Mouse (Mus musculus): ENCODE data around the gene Atp2b1. TPM values are rescaled to one million over a fixed set of nuclear protein-coding genes. Genes with fewer than 3 reads are reported as not detected.
"Not testable (repeated sequence)": the region's sequence is repeated elsewhere in the genome, so short reads cannot be mapped to it uniquely, and the experiment has no call there.

The Atp2b1 gene
- polyA plus RNA-seq, 1 experiment: 4.1 TPM

DNA sequence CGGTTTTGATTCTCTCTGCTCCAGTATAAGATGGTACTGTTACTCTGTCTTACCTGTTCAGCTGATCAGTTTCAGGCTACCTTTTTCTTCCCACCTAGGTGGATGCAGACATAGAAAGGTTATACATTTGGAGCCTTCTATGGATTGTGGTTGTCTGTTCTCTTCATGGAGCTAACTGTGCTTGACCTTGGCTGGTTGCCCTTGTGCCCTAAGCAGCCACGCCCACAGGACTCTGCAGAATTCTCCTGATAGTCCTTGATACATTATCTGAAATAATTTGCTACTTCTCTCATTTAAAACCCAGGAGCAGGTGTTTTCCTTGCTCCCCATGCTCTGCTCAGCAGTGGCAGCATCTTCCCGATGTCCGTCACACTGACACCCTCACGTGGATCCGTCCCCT, 61.4 kb downstream of the Atp2b1 start:
- Histone ChIP-seq H3K36me3 (ENCODE audit: control insufficient read depth, insufficient read depth, low read length) (no peaks in the 10 kb centered on the region), H3K4me1 (ENCODE audit: control insufficient read depth, insufficient read depth, low read length) (no peaks in the 10 kb centered on the region; the same call in 1 of the 2 replicates), H3K27me3 (ENCODE audit: control insufficient read depth, insufficient read depth, low read length) (no peaks in the 10 kb centered on the region), H3K4me3 (ENCODE audit: control insufficient read depth, low read depth, low read length) (no peak overlapping the region), H3K27ac (ENCODE audit: control insufficient read depth, insufficient read depth, low read depth, low read length) (no peak overlapping the region)
- TF ChIP-seq CTCF (IDR thresholded peaks at IDR 0.05; ENCODE audit: control insufficient read depth, insufficient read depth, insufficient replicate concordance, low read depth, low read length) (no peak), POLR2A (IDR thresholded peaks at IDR 0.05; ENCODE audit: control insufficient read depth, low read depth, low read length) (no peak)

DNA sequence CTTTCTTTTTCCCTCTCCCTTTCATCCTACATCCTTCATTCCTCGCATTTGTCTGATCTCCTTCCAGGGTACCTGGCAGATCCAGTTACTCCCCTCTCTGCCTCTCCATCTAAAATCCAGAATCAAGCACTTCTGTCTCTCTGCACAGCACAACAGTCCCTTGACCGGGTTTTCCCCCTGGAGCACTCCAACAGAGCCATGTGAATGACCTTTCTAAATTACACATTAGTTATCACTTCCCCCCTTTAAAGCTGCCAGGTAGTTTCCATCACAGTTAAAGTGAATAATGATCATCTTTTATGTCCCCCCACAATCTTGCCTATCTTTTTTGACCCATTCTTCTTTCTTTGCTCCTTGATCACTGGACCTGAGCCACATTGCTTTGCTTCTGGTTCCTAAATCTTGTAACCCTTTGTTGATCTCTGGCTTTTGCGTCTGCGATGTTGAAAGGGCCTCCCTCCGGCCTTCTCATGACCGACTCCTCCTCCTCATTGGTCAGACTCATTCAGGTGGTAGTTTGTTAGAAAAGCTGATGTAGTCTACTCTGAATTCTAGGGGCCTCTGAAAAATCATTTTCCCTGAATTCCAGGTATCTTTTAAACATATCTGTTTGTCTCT, 62.8 kb downstream of the Atp2b1 start:
- no peak for TF ChIP-seq CTCF (IDR thresholded peaks at IDR 0.05; ENCODE audit: control insufficient read depth, insufficient read depth, insufficient replicate concordance, low read depth, low read length)
- H3K4me1 ChIP-seq (ENCODE audit: control insufficient read depth, insufficient read depth, low read length): no peaks in the 10 kb centered on the region; the same call in 1 of the 2 replicates
- H3K27ac ChIP-seq (ENCODE audit: control insufficient read depth, insufficient read depth, low read depth, low read length): no peak overlapping the region
- no peaks in the 10 kb centered on the region for H3K27me3 ChIP-seq (ENCODE audit: control insufficient read depth, insufficient read depth, low read length)
- H3K36me3 ChIP-seq (ENCODE audit: control insufficient read depth, insufficient read depth, low read length): no peaks in the 10 kb centered on the region
- no peak overlapping the region for H3K4me3 ChIP-seq (ENCODE audit: control insufficient read depth, low read depth, low read length)

DNA sequence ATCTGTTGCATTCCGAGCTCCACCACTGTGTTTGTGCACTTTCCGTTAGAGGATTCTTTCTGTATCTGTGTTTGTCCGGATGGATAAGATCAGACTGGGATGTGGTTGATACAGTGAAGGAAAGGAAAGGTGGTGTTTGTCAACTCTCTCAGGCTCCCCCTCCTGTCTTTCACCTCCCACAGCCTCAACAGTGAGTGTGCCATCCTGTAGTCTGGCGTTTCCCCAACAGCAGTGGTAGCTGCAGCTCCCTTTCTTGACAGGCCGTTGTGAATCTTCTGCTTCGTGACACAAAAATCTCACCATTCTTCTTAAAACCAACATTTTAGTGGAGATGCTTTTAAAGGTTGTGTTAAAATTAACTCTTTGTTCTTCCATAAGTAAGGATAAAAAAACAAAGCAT, 64.6 kb downstream of the Atp2b1 start:
- Histone ChIP-seq H3K36me3 (ENCODE audit: control insufficient read depth, insufficient read depth, low read length) (no peaks in the 10 kb centered on the region), H3K4me3 (ENCODE audit: control insufficient read depth, low read depth, low read length) (no peak overlapping the region), H3K4me1 (ENCODE audit: control insufficient read depth, insufficient read depth, low read length) (no peaks in the 10 kb centered on the region; the same call in 1 of the 2 replicates), H3K27ac (ENCODE audit: control insufficient read depth, insufficient read depth, low read depth, low read length) (no peak overlapping the region), H3K27me3 (ENCODE audit: control insufficient read depth, insufficient read depth, low read length) (no peaks in the 10 kb centered on the region)
- no peak for TF ChIP-seq POLR2A (IDR thresholded peaks at IDR 0.05; ENCODE audit: control insufficient read depth, low read depth, low read length)
- TF ChIP-seq CTCF (IDR thresholded peaks at IDR 0.05; ENCODE audit: control insufficient read depth, insufficient read depth, insufficient replicate concordance, low read depth, low read length): no peak

DNA sequence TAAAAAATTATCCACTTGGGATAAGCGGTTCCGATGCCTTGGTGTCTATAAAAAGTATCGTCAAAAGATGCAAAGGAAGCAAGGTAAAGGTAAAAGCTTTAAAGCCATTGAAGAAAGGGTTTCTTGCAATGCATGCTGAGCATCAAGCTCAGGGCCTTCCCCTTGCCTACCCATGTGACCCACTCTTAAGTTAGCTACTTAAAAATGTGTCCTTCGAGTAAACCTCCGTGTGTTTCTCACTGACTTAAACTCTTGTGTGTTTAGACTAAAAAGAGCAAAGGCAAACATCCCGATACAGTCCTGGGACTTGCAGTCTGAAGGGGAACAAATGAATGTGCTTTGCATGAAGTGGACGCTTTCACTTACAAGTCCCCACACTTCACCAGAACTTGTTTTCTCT, 65.1 kb downstream of the Atp2b1 start:
- Histone ChIP-seq H3K27ac (ENCODE audit: control insufficient read depth, insufficient read depth, low read depth, low read length) (no peak overlapping the region), H3K4me1 (ENCODE audit: control insufficient read depth, insufficient read depth, low read length) (no peaks in the 10 kb centered on the region; the same call in 1 of the 2 replicates), H3K36me3 (ENCODE audit: control insufficient read depth, insufficient read depth, low read length) (no peaks in the 10 kb centered on the region), H3K4me3 (ENCODE audit: control insufficient read depth, low read depth, low read length) (no peak overlapping the region), H3K27me3 (ENCODE audit: control insufficient read depth, insufficient read depth, low read length) (no peaks in the 10 kb centered on the region)
- TF ChIP-seq CTCF (IDR thresholded peaks at IDR 0.05; ENCODE audit: control insufficient read depth, insufficient read depth, insufficient replicate concordance, low read depth, low read length) (no peak), POLR2A (IDR thresholded peaks at IDR 0.05; ENCODE audit: control insufficient read depth, low read depth, low read length) (no peak)

DNA sequence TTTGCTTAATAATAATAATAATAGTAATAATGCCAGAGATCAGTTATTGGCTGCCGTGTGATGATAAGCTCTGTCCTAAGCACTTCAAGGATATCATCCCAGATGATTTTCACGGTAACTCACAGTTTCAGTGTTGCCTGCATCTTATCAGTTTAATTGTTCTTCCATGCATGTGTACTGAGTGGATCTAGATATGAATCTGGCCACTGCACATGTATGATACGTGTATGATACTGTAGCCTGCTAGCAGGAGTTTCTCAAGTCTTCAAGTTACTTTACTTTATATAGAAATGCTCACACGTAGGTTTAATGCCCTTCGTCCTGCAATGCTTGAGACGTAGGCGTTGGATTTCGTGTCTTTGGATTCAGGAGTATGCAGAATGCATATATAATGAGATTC, 65.7 kb downstream of the Atp2b1 start:
- H3K27ac ChIP-seq (ENCODE audit: control insufficient read depth, insufficient read depth, low read depth, low read length): no peak overlapping the region
- H3K36me3 ChIP-seq (ENCODE audit: control insufficient read depth, insufficient read depth, low read length): no peaks in the 10 kb centered on the region
- H3K4me1 ChIP-seq (ENCODE audit: control insufficient read depth, insufficient read depth, low read length): no peaks in the 10 kb centered on the region; the same call in 1 of the 2 replicates
- no peaks in the 10 kb centered on the region for H3K27me3 ChIP-seq (ENCODE audit: control insufficient read depth, insufficient read depth, low read length)
- no peak overlapping the region for H3K4me3 ChIP-seq (ENCODE audit: control insufficient read depth, low read depth, low read length)
- TF ChIP-seq CTCF (IDR thresholded peaks at IDR 0.05; ENCODE audit: control insufficient read depth, insufficient read depth, insufficient replicate concordance, low read depth, low read length) (no peak), POLR2A (IDR thresholded peaks at IDR 0.05; ENCODE audit: control insufficient read depth, low read depth, low read length) (no peak)

DNA sequence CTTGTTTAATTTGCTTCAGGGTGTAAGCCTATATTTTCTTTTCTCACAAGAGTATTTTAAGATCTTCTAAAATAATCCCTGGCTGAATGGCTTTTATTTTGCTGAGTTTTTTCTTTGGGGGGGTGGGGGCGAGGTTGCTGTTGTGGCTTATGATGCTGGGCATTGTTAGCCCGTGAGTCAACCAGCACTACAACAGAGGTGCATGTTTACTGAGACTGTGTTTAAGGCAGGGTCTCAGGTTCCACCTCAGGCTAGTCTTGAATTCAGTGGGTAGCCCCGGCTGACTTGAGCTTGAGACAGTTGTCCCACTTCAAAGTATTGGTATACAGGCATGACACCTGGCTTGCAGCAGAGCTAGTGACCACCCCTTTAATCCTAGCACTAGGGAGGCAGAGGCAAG, 77.8 kb downstream of the Atp2b1 start:
- Histone ChIP-seq H3K27me3 (ENCODE audit: control insufficient read depth, insufficient read depth, low read length) (no peaks in the 10 kb centered on the region), H3K4me1 (ENCODE audit: control insufficient read depth, insufficient read depth, low read length) (no peaks in the 10 kb centered on the region), H3K27ac (ENCODE audit: control insufficient read depth, insufficient read depth, low read depth, low read length) (no peak overlapping the region), H3K36me3 (ENCODE audit: control insufficient read depth, insufficient read depth, low read length) (no peaks in the 10 kb centered on the region), H3K4me3 (ENCODE audit: control insufficient read depth, low read depth, low read length) (no peak overlapping the region)
- TF ChIP-seq POLR2A (IDR thresholded peaks at IDR 0.05; ENCODE audit: control insufficient read depth, low read depth, low read length): no peak
- no peak for TF ChIP-seq CTCF (IDR thresholded peaks at IDR 0.05; ENCODE audit: control insufficient read depth, insufficient read depth, insufficient replicate concordance, low read depth, low read length)

DNA sequence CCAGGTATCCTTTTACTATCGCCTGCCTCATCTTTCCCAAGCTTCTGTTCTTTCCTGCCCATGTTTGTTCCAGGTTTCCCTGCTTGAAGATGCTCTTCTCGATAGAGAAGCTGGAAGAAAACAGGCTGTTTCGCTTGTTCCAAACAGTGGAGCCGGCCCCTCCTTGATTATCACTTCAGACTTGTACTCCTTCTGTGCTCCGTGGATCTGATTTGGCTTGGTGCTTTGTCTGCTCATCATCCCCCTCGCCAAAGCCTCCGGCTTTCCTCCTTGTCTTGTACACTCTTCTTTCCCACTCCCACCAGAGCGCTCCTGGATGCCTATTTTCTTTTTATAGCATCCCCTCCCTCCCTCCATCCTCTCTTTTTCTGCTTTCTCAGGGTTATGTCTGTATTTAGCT, 79.0 kb downstream of the Atp2b1 start:
- no peaks in the 10 kb centered on the region for H3K36me3 ChIP-seq (ENCODE audit: control insufficient read depth, insufficient read depth, low read length)

DNA sequence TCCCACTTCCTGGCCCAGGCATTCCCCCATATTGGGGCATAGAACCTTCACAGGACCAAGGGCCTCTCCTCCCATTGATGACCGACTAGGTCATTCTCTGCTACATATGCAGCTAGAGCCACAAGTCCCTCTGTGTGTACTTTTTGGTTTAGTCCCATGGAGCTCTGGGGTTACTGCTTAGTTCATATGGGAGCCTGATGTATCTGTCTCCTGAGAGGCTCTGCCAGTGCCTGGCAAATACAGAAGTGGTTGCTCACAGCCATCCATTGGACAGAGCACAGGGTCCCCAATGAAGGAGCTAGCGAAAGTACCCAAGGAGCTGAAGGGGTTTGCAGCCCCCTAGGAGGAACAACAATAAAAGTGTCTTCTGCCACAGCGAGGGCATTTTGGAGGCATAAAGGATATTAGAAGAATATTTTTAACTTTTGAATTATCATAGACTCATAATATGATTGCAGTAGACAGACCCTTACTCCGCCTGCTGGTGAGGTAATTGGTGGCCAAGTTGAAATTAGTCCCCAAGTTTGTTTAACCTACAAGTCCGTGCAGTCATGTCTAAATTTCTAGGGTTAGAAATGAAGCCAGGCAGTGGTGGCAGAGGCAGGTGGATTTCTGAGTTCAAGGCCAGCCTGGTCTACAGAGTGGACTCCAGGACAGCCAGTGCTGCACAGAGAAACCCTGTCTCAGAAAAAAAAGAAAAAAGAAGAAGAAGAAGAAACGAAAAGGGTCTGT, 81.0 kb downstream of the Atp2b1 start:
- not testable (repeated sequence) for H3K27me3 ChIP-seq (ENCODE audit: control insufficient read depth, insufficient read depth, low read length); H3K4me1 ChIP-seq (ENCODE audit: control insufficient read depth, insufficient read depth, low read length); H3K36me3 ChIP-seq (ENCODE audit: control insufficient read depth, insufficient read depth, low read length); H3K27ac ChIP-seq (ENCODE audit: control insufficient read depth, insufficient read depth, low read depth, low read length); H3K4me3 ChIP-seq (ENCODE audit: control insufficient read depth, low read depth, low read length)

More for the DNA sequence above, 79.0 kb downstream of the Atp2b1 start:
- Histone ChIP-seq H3K4me1 (ENCODE audit: control insufficient read depth, insufficient read depth, low read length) (no peaks in the 10 kb centered on the region), H3K27ac (ENCODE audit: control insufficient read depth, insufficient read depth, low read depth, low read length) (no peak overlapping the region), H3K4me3 (ENCODE audit: control insufficient read depth, low read depth, low read length) (no peak overlapping the region), H3K27me3 (ENCODE audit: control insufficient read depth, insufficient read depth, low read length) (no peaks in the 10 kb centered on the region)
- no peak for TF ChIP-seq CTCF (IDR thresholded peaks at IDR 0.05; ENCODE audit: control insufficient read depth, insufficient read depth, insufficient replicate concordance, low read depth, low read length)
- TF ChIP-seq POLR2A (IDR thresholded peaks at IDR 0.05; ENCODE audit: control insufficient read depth, low read depth, low read length): no peak

Data from testis, adult 2 months (tissue).